Mouse (Mus musculus) spleen, adult 2 months (tissue): ENCODE results near the gene Echs1.

Source experiments
- CTCF ChIP-seq: fragments of 200-500 bp; IDR thresholded peaks from 2 replicates; pipeline ENCODE4 v1.5.1; 2011; ENCODE audit warnings: mild to moderate bottlenecking, inconsistent platforms; ENCODE audit not compliant: insufficient read depth, insufficient read length, insufficient replicate concordance; ENCODE audit errors: extremely low read depth
- POLR2A ChIP-seq: fragments of 200-500 bp; IDR thresholded peaks from 2 replicates; pipeline ENCODE4 v1.6.1; 2011; ENCODE audit warnings: low read depth, low read length, inconsistent platforms

DNA sequence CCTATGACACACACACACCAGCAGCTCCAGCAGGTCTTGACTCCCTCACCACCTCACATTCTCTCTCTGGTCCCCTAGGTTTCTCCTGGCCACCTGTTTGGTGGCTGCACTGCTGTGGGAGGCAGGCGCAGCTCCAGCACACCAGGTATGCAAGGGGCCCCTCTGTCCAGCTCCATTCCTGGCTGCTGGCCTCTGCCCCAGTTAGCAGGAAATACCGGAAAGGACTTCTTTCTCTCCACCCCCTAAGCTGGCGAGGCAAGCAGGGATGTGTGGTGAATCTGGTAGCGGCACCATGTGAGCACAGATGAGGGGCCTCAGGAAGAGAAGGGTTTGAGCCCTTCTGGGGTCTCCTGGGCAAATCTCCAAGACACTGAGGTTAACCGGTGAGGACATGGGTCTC, 21.3 kb downstream of the Echs1 start:
- TF ChIP-seq CTCF, result no peak
- no peak for TF ChIP-seq POLR2A
